Mouse (Mus musculus): ENCODE data around the gene Gpx6.

DNA sequence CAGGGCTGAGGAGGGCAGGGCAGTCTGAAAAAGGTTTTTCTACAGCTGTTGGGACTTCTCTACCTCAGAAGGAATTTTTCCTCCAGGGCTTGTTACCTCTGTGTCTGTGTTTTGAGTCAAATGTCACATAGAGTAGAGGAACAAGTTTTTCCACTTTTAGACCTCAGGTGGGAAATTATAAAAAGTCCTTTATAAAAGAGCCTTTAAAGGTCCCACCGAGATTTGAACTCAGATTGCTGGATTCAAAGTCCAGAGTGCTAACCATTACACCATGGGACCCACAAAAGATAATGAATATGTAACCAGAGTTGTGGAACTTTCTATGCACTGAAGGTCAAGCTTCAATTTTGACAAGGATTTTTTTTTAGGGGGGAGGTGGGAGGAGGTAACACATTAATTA is 43.7 kb upstream of the Gpx6 start:
- TF ChIP-seq CTCF (IDR thresholded peaks at IDR 0.05; ENCODE audit: low read depth) (no peak), EP300 (IDR thresholded peaks at IDR 0.05; ENCODE audit: low read depth) (no peak)
